Mouse (Mus musculus) heart, embryonic 13.5 days (tissue): ENCODE results near the gene Selenom. TPM values are rescaled to one million over a fixed set of nuclear protein-coding genes. Genes with fewer than 3 reads are reported as not detected.

Experiments used
- ATAC-seq: fragments of 200-750 bp; cut with Nextera tagmentation; 2 replicates; pipeline ENCODE4 v1.8.0; 2017; ENCODE audit warnings: moderate TSS enrichment; ENCODE audit not compliant: insufficient number of reproducible peaks, low FRiP score, low TSS enrichment; ENCODE audit errors: extremely low read depth
- H3K27ac ChIP-seq: fragments of 300-500 bp; sonication (generic); replicated peaks from 2 replicates; pipeline ENCODE4 v1.5.1; 2015; ENCODE audit warnings: moderate library complexity, mild to moderate bottlenecking, inconsistent platforms
- H3K27me3 ChIP-seq: fragments of 300-500 bp; sonication (generic); replicated peaks from 2 replicates; pipeline ENCODE4 v1.6.1; 2015; ENCODE audit warnings: mild to moderate bottlenecking, inconsistent platforms
- H3K36me3 ChIP-seq: fragments of 300-500 bp; sonication (generic); 2 replicates; pipeline ENCODE4 v1.6.1; 2015; ENCODE audit warnings: mild to moderate bottlenecking, inconsistent platforms
- H3K4me1 ChIP-seq: fragments of 300-500 bp; sonication (generic); 2 replicates; pipeline ENCODE4 v1.6.1; 2015; ENCODE audit warnings: inconsistent platforms
- H3K4me2 ChIP-seq: fragments of 300-500 bp; sonication (generic); 2 replicates; pipeline ENCODE4 v1.6.1; 2015; ENCODE audit warnings: inconsistent platforms, mild to moderate bottlenecking, moderate library complexity
- H3K4me3 ChIP-seq: fragments of 300-500 bp; sonication (generic); 2 replicates; pipeline ENCODE4 v1.5.1; 2015; ENCODE audit warnings: moderate library complexity, mild to moderate bottlenecking, inconsistent platforms
- H3K9ac ChIP-seq: fragments of 300-500 bp; sonication (generic); 2 replicates; pipeline ENCODE4 v1.6.1; 2015; ENCODE audit warnings: inconsistent platforms, mild to moderate bottlenecking, moderate library complexity
- H3K9me3 ChIP-seq: fragments of 300-500 bp; sonication (generic); 2 replicates; pipeline ENCODE4 v1.6.1; 2016; ENCODE audit warnings: inconsistent platforms
- WGBS: fragments of 180-500 bp; shearing (Covaris S2); methylation state at CpG from one replicate; pipeline ENCODE4 v1.1.7; 2015; ENCODE audit warnings: mixed read lengths; 5-methylcytosine and 5-hydroxymethylcytosine counted together
- polyA plus RNA-seq: library from polyadenylated mRNA; unstranded; fragments of >200 nt; fragmentation: Nextera tagmentation; extraction: Ambion mirVana; gene quantifications from 2 replicates; pipeline ENCODE4 v1.2.1, GENCODE M21; 2015

Selenom gene
- polyA plus RNA-seq, 1 experiment from 2014 or later, result 128 TPM

GRCm38 (mm10) chr11:3540451-3541085 is 26.1 kb downstream of the Selenom start, which contains the start of gene Smtn:
Smtn (minus strand) TSS chr11:3540612.
- H3K9me3 ChIP-seq, result 0 out of 2 replicates have a peak, but pooled peaks cover 7% of the 10 kb centered on the region
- 85% methylated on average over 23 of the region's 23 CpGs for WGBS
- H3K27ac ChIP-seq, result 0 out of 2 replicates have a peak within 1 kb of the TSS, but pooled peaks have one; percentile 15
- no peaks in the 10 kb centered on the region for H3K27me3 ChIP-seq
- peak within 1 kb of the TSS; percentile 74 for H3K4me3 ChIP-seq
- H3K4me2 ChIP-seq, result peak within 1 kb of the TSS; percentile 85
- ATAC-seq, result no peak
- peaks cover 13% of the 10 kb centered on the region for H3K36me3 ChIP-seq
- peak within 1 kb of the TSS; percentile 77 for H3K9ac ChIP-seq
- H3K4me1 ChIP-seq, result peaks cover 45% of the 10 kb centered on the region

GRCm38 (mm10) chr11:3541932-3542331 is 27.4 kb downstream of the Selenom start:
- no peak overlapping the region for H3K4me3 ChIP-seq
- no peak overlapping the region for H3K4me2 ChIP-seq
- H3K9me3 ChIP-seq, result 0 out of 2 replicates have a peak, but pooled peaks cover 7% of the 10 kb centered on the region
- 69% methylated on average over 3 of the region's 3 CpGs for WGBS
- no peak for ATAC-seq
- H3K4me1 ChIP-seq, result peaks cover 46% of the 10 kb centered on the region
- no peak overlapping the region for H3K9ac ChIP-seq
- H3K27me3 ChIP-seq, result no peaks in the 10 kb centered on the region
- no peak overlapping the region for H3K27ac ChIP-seq
- peaks cover 6% of the 10 kb centered on the region for H3K36me3 ChIP-seq

- Histone ChIP-seq H3K4me3 (no peak overlapping the region), H3K4me2 (no peak overlapping the region), H3K9ac (no peak overlapping the region), H3K27ac (peak overlapping the region; percentile 8), H3K4me1 (peaks cover 39% of the 10 kb centered on the region), H3K27me3 (no peaks in the 10 kb centered on the region), H3K36me3 (no peaks in the 10 kb centered on the region), H3K9me3 (0 out of 2 replicates have a peak, but pooled peaks cover 7% of the 10 kb centered on the region)
- WGBS, result 34% methylated on average over 5 of the region's 5 CpGs
- no peak for ATAC-seq
These were observed 28.5 kb downstream of the Selenom start for GRCm38 (mm10) chr11:3543001-3543400.

GRCm38 (mm10) chr11:3544409-3544808 is 29.9 kb downstream of the Selenom start:
- Histone ChIP-seq H3K4me2 (no peak overlapping the region), H3K9ac (no peak overlapping the region), H3K4me1 (peaks cover 37% of the 10 kb centered on the region), H3K4me3 (no peak overlapping the region), H3K27me3 (no peaks in the 10 kb centered on the region), H3K27ac (no peak overlapping the region), H3K9me3 (0 out of 2 replicates have a peak, but pooled peaks cover 7% of the 10 kb centered on the region), H3K36me3 (no peaks in the 10 kb centered on the region)
- 93% methylated on average over 5 of the region's 5 CpGs for WGBS
- no peak for ATAC-seq

- Histone ChIP-seq H3K4me2 (no peak overlapping the region), H3K9ac (peak overlapping the region; percentile 52), H3K9me3 (0 out of 2 replicates have a peak, but pooled peaks cover 7% of the 10 kb centered on the region), H3K27ac (peak overlapping the region; percentile 66), H3K36me3 (no peaks in the 10 kb centered on the region), H3K4me1 (peaks cover 34% of the 10 kb centered on the region), H3K27me3 (no peaks in the 10 kb centered on the region), H3K4me3 (no peak overlapping the region)
- ATAC-seq, result no peak
- 20% methylated on average over 9 of the region's 9 CpGs for WGBS
These were observed 31.2 kb downstream of the Selenom start for GRCm38 (mm10) chr11:3545531-3546241.

GRCm38 (mm10) chr11:3546242-3546562 is 31.7 kb downstream of the Selenom start:
- Histone ChIP-seq H3K27me3 (no peaks in the 10 kb centered on the region), H3K9me3 (0 out of 2 replicates have a peak, but pooled peaks cover 7% of the 10 kb centered on the region), H3K36me3 (no peaks in the 10 kb centered on the region), H3K9ac (peak overlapping the region; percentile 52; the same call in 1 of the 2 replicates), H3K4me3 (no peak overlapping the region), H3K4me2 (no peak overlapping the region), H3K27ac (peak overlapping the region; percentile 66), H3K4me1 (peaks cover 34% of the 10 kb centered on the region)
- WGBS, result 33% methylated on average over 1 of the region's 1 CpGs
- ATAC-seq, result no peak

- Histone ChIP-seq H3K9me3 (0 out of 2 replicates have a peak, but pooled peaks cover 7% of the 10 kb centered on the region), H3K4me1 (peaks cover 34% of the 10 kb centered on the region), H3K27me3 (no peaks in the 10 kb centered on the region), H3K9ac (no peak overlapping the region), H3K27ac (peak overlapping the region; percentile 66; the same call in 1 of the 2 replicates), H3K4me3 (no peak overlapping the region), H3K4me2 (no peak overlapping the region), H3K36me3 (no peaks in the 10 kb centered on the region)
- WGBS, result 76% methylated on average over 2 of the region's 2 CpGs
- no peak for ATAC-seq
These were observed 32.6 kb downstream of the Selenom start for GRCm38 (mm10) chr11:3547047-3547446.

GRCm38 (mm10) chr11:3547969-3548368 is 33.5 kb downstream of the Selenom start:
- no peak overlapping the region for H3K4me2 ChIP-seq
- H3K9me3 ChIP-seq, result 0 out of 2 replicates have a peak, but pooled peaks cover 7% of the 10 kb centered on the region
- no peak overlapping the region for H3K27ac ChIP-seq
- H3K27me3 ChIP-seq, result no peaks in the 10 kb centered on the region
- ATAC-seq, result no peak
- no peak overlapping the region for H3K4me3 ChIP-seq
- no peaks in the 10 kb centered on the region for H3K36me3 ChIP-seq
- H3K9ac ChIP-seq, result no peak overlapping the region
- 22% methylated on average over 6 of the region's 6 CpGs for WGBS
- H3K4me1 ChIP-seq, result peaks cover 33% of the 10 kb centered on the region

GRCm38 (mm10) chr11:3548564-3549295 is 34.2 kb downstream of the Selenom start:
- no peak for ATAC-seq
- Histone ChIP-seq H3K9ac (no peak overlapping the region), H3K4me3 (no peak overlapping the region), H3K36me3 (no peaks in the 10 kb centered on the region), H3K27me3 (no peaks in the 10 kb centered on the region), H3K27ac (no peak overlapping the region), H3K9me3 (0 out of 2 replicates have a peak, but pooled peaks cover 7% of the 10 kb centered on the region), H3K4me1 (peaks cover 26% of the 10 kb centered on the region), H3K4me2 (no peak overlapping the region)
- WGBS, result 63% methylated on average over 3 of the region's 3 CpGs

- 49% methylated on average over 5 of the region's 5 CpGs for WGBS
These were observed 35.3 kb downstream of the Selenom start for GRCm38 (mm10) chr11:3549791-3550190.

GRCm38 (mm10) chr11:3554976-3555375 is 40.5 kb downstream of the Selenom start:
- 68% methylated on average over 4 of the region's 4 CpGs for WGBS

More at GRCm38 (mm10) chr11:3549791-3550190, 35.3 kb downstream of the Selenom start:
- no peak overlapping the region for H3K9ac ChIP-seq
- H3K4me3 ChIP-seq, result no peak overlapping the region
- H3K4me2 ChIP-seq, result no peak overlapping the region
- no peaks in the 10 kb centered on the region for H3K36me3 ChIP-seq
- 0 out of 2 replicates have a peak, but pooled peaks cover under 1% of the 10 kb centered on the region for H3K9me3 ChIP-seq
- H3K4me1 ChIP-seq, result peaks cover 26% of the 10 kb centered on the region
- no peak for ATAC-seq
- H3K27me3 ChIP-seq, result no peaks in the 10 kb centered on the region
- no peak overlapping the region for H3K27ac ChIP-seq

More at GRCm38 (mm10) chr11:3554976-3555375, 40.5 kb downstream of the Selenom start:
- H3K27ac ChIP-seq, result no peak overlapping the region
- no peak overlapping the region for H3K4me2 ChIP-seq
- H3K4me1 ChIP-seq, result peaks cover 10% of the 10 kb centered on the region
- no peaks in the 10 kb centered on the region for H3K27me3 ChIP-seq
- ATAC-seq, result no peak
- no peak overlapping the region for H3K9ac ChIP-seq
- H3K9me3 ChIP-seq, result no peaks in the 10 kb centered on the region
- no peaks in the 10 kb centered on the region for H3K36me3 ChIP-seq
- no peak overlapping the region for H3K4me3 ChIP-seq
